Mouse (Mus musculus) telencephalon, adult 2 months (tissue): ENCODE results near the gene Strn4.

ENCODE experiments used
- DNase-seq: peaks from one replicate; pipeline ENCODE4 v3.0.0-alpha.2; 2011; ENCODE audit warnings: low read depth, low spot score

Strn4 gene

DNA sequence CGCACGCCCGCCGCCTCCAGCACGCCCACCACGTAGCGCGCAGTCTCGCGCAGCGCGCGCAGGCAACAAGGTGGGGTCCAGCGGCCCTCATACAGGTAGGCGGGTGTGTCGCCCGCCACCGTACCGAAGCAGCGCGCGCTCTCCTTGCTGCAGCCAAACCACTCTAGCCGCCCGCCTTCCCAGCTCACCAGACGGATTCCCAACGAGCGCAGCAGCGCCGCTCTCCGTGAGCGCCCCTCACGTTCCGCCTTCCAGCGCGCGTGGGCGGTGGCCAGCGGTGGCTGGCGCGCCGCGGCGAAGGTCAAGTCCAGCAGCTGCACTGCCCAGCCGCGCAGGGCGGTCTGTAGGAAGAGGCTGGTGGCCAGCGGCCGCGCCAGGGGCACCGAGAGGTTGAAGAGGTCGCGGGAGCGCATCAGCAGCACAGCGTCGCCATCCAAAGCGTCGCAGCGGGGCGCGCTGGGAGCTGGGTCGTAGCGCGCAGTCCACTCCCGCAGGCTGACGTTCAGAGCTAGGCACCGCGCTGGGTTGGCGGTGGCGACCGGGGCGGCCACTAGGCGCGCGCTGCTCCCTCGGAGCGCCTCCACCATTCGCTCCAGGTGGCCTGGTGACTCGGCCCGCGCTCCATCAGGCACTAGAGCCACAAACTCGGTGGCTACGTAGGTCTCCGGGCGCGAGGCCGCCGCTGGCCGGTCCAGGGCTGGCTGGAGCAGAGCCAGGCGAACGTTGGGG lies 4.6 kb upstream of the Strn4 start:
- DNase-seq = no peak

GRCm38 (mm10) chr7:16811649-16812070 lies 4.0 kb upstream of the Strn4 start:
- DNase-seq = no peak

GRCm38 (mm10) chr7:16812505-16812904 lies 3.2 kb upstream of the Strn4 start:
- DNase-seq = no peak

GRCm38 (mm10) chr7:16816078-16816474 lies 387 bp downstream of the Strn4 start:
- no peak for DNase-seq

GRCm38 (mm10) chr7:16816475-16817122 lies 910 bp downstream of the Strn4 start, which contains the start of gene Fkrp:
TSS of gene Fkrp (minus strand) at chr7:16816732.
- no peak for DNase-seq

- DNase-seq = peak; percentile 92
Measured at GRCm38 (mm10) chr7:16817693-16818092, 2.0 kb downstream of the Strn4 start.

DNA sequence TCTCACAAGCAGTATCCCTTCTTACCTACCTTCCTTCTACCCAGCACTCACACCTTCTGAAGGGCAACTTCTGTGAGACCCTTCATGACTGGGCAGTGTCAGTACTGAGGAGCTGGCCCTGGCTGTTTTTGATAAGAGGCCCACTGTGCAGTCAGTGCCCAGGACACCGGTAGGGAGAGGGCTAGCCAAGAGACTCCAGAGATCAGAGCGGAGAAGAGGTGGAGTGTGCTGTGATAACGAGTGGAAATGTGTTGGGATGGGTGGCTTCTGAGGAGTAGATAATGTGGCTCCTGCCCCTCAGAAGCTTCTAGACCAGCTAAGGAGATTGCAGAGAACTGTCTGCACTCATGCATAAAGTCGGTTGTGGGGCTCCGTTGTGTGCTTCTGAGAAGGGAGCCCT lies 4.1 kb downstream of the Strn4 start:
- no peak for DNase-seq

DNA sequence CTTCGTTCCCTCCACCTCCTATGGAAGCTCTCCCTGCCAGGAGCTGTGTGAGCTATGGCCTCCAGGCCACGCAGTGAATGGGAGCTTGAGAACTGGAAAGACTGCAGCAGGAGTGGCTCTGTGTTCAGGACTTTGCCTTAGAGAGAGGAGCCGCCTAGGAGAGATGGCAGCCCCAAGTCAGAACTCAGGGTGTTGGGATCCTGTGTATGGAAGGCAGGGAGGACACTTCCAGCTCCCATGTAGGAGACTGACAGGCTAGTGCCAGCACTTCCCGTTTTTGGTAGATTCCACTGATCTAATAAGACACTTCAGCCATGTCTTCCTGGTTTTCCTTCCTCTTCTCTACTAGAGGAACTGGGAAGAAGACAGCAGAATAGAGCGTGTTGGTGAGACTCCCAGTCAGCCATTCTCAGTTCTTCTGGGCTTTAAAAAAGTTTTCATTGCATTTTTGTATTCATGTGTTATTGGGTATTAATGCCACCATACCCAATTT lies 4.6 kb downstream of the Strn4 start:
- no peak for DNase-seq

- no peak for DNase-seq
Measured at GRCm38 (mm10) chr7:16821091-16821490, 5.4 kb downstream of the Strn4 start.

GRCm38 (mm10) chr7:16821669-16822101 lies 6.0 kb downstream of the Strn4 start:
- peak; percentile 91 for DNase-seq

DNA sequence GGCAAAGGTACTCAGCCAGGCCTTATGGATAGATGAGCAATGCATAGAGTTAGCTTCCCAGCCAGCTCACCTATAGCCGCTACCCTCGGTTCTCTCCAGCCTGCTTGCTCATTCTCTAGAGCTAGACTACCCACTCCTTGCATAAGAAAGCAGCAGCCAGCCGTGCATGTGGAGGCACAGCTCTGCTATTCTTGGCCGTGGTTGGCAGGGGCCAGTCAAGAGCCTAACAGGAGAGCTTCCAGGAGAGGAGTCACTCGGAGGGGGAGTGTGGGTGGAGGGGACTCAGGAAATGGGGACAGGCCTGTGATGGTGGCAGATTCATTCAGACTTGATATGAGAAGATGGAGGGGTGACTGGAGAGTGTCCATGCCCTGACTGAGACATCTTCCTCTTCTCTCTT lies 8.0 kb downstream of the Strn4 start:
- DNase-seq = peak; percentile 91

DNA sequence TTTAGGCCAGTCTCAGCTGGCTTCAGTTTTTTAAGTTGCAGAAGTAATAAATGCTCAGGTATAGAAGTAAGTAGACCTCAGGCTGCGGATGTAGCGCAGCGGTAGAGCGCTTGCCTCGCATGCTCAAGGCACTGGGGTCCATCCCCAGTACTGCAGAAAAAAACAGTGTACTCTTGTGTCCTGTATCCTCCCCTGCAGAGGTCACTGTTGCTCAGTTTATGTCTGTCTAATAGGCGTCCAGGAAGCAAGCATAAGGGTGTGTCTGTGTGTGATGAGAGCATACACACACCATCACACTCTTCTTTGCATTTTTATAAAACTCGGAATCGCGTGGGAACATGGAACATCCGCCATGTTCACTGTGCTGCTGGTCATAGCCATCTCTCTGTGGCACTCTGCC lies 10.1 kb downstream of the Strn4 start:
- DNase-seq = no peak

DNA sequence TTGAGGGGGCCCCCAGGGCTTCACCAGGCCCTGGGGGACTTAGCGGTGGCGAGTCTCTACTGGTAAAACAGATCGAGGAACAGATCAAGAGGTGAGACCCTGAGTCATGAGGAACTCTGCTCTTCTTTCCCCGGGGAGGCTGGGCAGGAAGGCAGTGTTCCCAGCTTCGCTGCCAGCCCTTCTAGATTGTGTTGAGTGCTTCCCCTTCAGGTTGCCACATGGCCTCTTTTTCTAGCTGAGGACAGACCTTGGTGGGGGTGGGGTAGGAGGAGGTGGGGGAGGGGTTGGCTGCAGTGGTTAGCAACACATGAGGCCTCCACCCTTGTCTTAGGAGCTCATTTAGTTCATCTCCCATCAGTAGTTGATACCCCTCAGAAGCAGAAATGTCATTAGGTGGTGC lies 10.9 kb downstream of the Strn4 start:
- DNase-seq = no peak

DNA sequence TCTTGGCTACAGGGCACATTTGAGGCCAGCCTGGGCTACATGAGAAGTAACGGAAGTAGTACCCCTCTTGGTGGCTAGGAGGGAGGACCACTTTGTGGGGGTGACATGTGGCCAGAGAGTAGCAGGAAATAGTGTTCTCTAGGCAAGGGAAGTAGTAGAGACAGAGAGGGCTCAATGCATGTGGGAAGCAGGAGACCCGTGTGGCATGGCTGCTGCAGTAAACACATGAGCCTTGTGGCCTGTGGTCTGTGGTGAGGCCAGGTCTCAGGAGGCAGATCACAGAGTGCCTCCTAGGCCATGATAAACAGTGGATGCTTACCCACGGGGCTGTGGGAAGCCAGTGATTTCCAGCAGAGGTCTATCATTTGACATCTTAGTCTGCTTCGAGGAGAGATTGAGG lies 11.6 kb downstream of the Strn4 start:
- no peak for DNase-seq

DNA sequence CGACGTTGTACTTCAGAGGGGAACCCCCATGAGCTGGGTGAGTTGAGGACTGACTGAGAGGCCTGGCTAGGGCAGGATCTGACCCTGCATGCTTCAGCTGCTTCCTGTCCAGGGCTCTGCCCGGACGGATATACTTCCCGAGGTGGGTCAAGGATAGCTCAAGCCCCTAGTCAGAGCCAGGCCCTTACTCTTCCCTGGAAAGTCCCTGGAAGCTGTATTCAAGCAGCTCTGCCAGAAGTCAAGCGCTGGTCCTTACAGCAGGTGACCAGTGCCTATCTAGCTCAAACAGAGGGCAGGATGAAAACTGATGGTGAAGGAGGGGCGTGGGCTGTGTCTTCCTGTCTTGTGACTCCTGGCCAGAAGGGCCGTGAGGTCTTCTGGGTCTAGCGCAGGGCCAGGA lies 14.8 kb downstream of the Strn4 start:
- DNase-seq = no peak

DNA sequence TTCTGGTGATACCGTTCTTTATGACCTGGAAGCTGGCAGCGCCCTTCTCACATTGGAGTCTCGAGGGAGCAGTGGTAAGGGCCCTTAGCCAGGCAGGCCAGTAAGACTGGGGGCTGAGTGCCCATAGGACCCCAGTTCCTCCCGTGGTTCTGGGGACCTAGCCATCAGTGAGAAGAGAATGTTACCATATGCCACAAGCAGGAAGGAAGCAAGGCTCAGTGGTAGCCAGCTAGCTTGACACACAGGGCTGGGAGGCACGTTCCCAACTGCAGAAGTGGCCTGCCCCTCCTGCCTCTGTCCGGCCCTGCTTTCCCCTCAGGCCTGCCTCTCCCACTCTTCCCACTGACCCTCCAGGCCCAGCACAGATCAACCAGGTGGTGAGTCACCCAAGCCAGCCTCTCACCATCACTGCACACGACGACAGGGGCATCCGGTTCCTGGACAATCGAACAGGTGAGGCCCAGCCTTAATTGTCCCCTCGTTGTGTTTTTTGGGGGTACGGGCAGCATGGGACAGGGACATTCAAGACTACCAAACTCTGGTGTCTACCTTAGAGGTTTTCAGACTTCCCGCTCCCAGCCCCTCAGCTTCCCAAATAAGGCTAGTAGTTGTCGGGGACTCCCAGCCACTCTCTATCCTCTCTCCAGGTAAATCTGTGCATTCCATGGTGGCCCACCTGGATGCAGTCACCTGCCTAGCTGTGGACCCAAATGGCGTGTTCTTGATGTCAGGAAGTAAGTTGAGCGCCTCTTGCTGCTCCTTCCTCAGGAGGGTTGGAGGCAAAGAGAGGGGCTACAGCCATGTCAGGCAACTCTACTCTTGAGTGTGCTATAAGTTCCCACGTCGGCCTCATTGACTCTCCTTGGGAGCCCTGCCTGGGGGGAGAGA lies 22.5 kb downstream of the Strn4 start:
- DNase-seq = no peak

GRCm38 (mm10) chr7:16838804-16839426 lies 23.2 kb downstream of the Strn4 start:
- DNase-seq = no peak

DNA sequence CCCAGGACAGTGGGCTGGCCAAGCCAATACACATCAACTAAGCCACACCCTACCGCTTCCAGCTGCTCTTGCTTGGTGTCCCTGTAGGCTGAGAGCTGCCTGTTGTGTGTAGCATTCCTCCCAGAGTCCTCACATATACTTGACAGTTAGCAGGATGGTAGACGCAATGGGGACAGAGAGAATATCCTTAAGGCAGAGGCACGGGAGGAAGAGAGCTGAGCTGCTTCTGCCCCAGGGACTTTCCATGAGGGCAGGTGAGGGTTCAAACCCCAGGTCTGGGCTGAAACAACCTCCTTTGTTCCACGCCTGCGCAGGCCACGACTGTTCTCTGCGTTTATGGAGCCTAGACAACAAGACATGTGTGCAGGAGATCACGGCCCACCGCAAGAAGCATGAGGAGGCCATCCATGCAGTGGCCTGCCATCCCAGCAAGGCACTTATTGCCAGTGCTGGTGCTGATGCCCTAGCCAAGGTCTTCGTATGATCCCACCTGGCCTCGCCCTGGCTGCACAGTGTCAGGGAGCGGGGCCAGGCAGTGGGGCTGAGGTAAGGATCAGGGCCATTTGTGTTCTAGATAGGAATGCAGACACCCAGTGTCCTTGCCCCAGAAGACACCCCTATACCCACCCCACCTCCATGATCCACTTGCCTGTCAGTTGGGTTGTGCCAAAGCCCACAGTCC lies 23.9 kb downstream of the Strn4 start:
- no peak for DNase-seq

- DNase-seq = no peak
Measured at GRCm38 (mm10) chr7:16840109-16840491, 24.4 kb downstream of the Strn4 start.

GRCm38 (mm10) chr7:16841078-16841477 lies 25.4 kb downstream of the Strn4 start:
- no peak for DNase-seq
